Mouse (Mus musculus) brain, embryonic 14.5 days (tissue): ENCODE data around the gene Gm15023. TPM values are rescaled to one million over a fixed set of nuclear protein-coding genes. Genes with fewer than 3 reads are reported as not detected.
"Not testable (repeated sequence)": the region's sequence is repeated elsewhere in the genome, so short reads cannot be mapped to it uniquely, and the experiment has no call there.

ENCODE experiments used
- DNase-seq: peaks from one replicate; pipeline ENCODE4 v3.0.0-alpha.2; 2011; ENCODE audit warnings: low read depth
- CTCF ChIP-seq: fragments of 200-500 bp; IDR thresholded peaks from 2 replicates; pipeline ENCODE4 v1.5.1; 2012; ENCODE audit warnings: inconsistent platforms, mild to moderate bottlenecking, moderate library complexity, borderline replicate concordance; ENCODE audit not compliant: insufficient read depth, insufficient read length; ENCODE audit errors: extremely low read depth
- POLR2A ChIP-seq: fragments of 200-500 bp; IDR thresholded peaks from 2 replicates; pipeline ENCODE4 v1.6.1; 2012; ENCODE audit warnings: mild to moderate bottlenecking, inconsistent platforms, borderline replicate concordance; ENCODE audit not compliant: poor library complexity, insufficient read depth, insufficient read length, severe bottlenecking; ENCODE audit errors: extremely low read depth
- polyA plus RNA-seq: library from polyadenylated mRNA; depleted of rRNA; stranded (reverse); fragments of >200 nt; gene quantifications from 2 replicates; pipeline ENCODE4 v1.2.3, GENCODE M21; 2012; rRNA removed

Gm15023 gene
- not detected in 2 replicates for polyA plus RNA-seq

- DNase-seq: not testable (repeated sequence)
Measured at GRCm38 (mm10) chrX:135177532-135177931, at the start of gene Gm15023. Gene Gm15023 (minus strand): TSS chrX:135177632.

- DNase-seq: peak; percentile 79
- no peak for TF ChIP-seq POLR2A
- TF ChIP-seq CTCF: no peak
Measured at GRCm38 (mm10) chrX:135210436-135211221, 33.2 kb upstream of the Gm15023 start, which contains the start of gene Tceal6. Gene Tceal6 (minus strand): TSS chrX:135210687.

GRCm38 (mm10) chrX:135209773-135210435 lies 32.5 kb upstream of the Gm15023 start:
- DNase-seq: not testable (repeated sequence)

- DNase-seq: not testable (repeated sequence)
Measured at GRCm38 (mm10) chrX:135189924-135190323, 12.5 kb upstream of the Gm15023 start.

- DNase-seq: not testable (repeated sequence)
Measured at GRCm38 (mm10) chrX:135188661-135189060, 11.2 kb upstream of the Gm15023 start.

Other genes with a start within 250 kb of the Gm15023 start
- gene Nxf2, start 212.9 kb downstream of the Gm15023 start, polyA plus RNA-seq: 0.15 and 0.22 TPM in 2 replicates
- 1.3 and 4.5 TPM in 2 replicates for gene Zmat1, start 168.4 kb downstream of the Gm15023 start, polyA plus RNA-seq
- gene Tceal6, start 33.1 kb upstream of the Gm15023 start, polyA plus RNA-seq: 19.9 and 37.5 TPM in 2 replicates
- not detected in 2 replicates for gene Pramel3, start 124.7 kb upstream of the Gm15023 start, polyA plus RNA-seq
- not detected in 2 replicates for gene Gm5128, start 195.7 kb upstream of the Gm15023 start, polyA plus RNA-seq